Mouse (Mus musculus): ENCODE measurements around the gene Vax1. TPM values are rescaled to one million over a fixed set of nuclear protein-coding genes. Genes with fewer than 3 reads are reported as not detected.

The Vax1 gene
- polyA plus RNA-seq, 1 experiment: 0.33 TPM

DNA sequence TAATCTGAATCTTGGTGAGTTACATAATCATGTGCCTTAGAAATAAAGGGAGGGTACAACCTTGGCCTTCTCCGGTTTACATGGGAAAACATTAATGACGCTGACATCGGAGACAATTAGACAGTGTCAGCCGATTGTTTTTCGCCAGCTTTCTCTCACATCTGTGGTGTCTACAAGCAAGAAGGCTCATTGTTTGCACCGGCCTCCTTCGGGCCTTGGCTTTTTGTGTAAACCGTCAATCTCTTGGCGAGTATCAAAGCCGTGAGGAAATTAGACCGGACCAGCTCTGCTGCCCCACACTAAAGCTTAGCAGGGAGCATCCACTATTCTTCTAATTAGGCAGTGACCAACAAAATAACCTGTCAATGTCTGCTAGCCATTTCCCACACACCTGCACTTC lies 36.7 kb downstream of the Vax1 start:
- no peak for TF ChIP-seq POLR2A (IDR thresholded peaks at IDR 0.05; ENCODE audit: control insufficient read depth, low read depth, low read length)
- TF ChIP-seq CTCF (IDR thresholded peaks at IDR 0.05; ENCODE audit: control insufficient read depth, insufficient read depth, insufficient replicate concordance, low read depth, low read length): no peak
- Histone ChIP-seq H3K4me3 (ENCODE audit: control insufficient read depth, low read depth, low read length) (no peak overlapping the region), H3K27ac (ENCODE audit: control insufficient read depth, insufficient read depth, low read depth, low read length) (no peak overlapping the region), H3K4me1 (ENCODE audit: control insufficient read depth, insufficient read depth, low read length) (no peaks in the 10 kb centered on the region), H3K36me3 (ENCODE audit: control insufficient read depth, insufficient read depth, low read length) (no peaks in the 10 kb centered on the region), H3K27me3 (ENCODE audit: control insufficient read depth, insufficient read depth, low read length) (no peaks in the 10 kb centered on the region)

DNA sequence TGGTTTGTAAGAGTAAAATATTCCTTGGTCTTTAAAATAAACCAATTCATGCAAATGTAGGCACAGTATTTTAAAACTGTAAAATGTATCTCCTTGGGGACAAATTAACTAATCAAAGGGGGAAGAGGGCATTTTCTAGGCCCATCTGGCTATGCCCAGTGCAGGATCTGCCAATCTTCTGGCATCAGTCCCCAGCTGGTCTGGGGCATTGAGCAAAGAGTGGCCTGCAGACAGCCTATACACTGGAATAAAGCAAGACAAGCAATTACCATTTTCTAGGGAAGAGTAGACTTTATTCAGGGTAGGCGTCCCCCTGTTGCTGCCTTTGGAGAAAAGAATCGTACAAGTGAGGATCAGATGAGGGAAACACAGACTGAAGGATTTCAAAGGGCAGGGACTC lies 40.2 kb downstream of the Vax1 start:
- TF ChIP-seq POLR2A (IDR thresholded peaks at IDR 0.05; ENCODE audit: control insufficient read depth, low read depth, low read length) (no peak), CTCF (IDR thresholded peaks at IDR 0.05; ENCODE audit: control insufficient read depth, insufficient read depth, insufficient replicate concordance, low read depth, low read length) (no peak)
- Histone ChIP-seq H3K27me3 (ENCODE audit: control insufficient read depth, insufficient read depth, low read length) (no peaks in the 10 kb centered on the region), H3K4me1 (ENCODE audit: control insufficient read depth, insufficient read depth, low read length) (no peaks in the 10 kb centered on the region)

DNA sequence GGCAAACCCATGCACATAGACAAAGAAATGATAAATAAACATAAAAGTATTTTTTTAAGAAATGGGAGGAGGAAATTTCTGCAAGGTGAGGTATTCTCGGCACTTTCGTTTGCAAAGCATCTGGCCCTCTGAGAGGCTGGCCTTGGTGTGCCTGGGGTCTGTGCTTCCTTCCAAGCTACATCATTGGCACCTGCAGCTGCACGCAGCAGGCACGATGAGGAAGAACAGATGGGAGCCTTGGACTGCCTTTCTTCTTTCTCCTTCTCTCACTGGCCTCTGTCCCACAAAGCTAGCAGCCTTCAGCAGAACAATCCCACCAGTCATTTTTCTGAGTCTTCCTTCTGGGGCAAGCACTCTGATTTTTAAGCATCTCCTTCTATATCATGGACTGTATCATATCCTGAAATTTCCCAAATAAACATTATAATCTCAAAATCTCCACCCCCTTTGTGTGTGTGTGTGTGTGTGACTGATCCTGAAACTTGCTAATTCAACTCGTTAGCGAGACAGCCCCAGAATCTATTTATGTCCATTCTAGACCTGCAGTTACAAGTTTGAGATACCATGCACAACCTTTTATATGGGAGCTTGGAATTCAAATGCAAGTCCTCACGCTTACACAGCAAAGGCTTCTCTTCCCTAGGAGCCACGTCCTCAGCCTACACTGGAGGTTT lies 41.2 kb downstream of the Vax1 start:
- H3K36me3 ChIP-seq (ENCODE audit: control insufficient read depth, insufficient read depth, low read length): no peaks in the 10 kb centered on the region
- H3K27me3 ChIP-seq (ENCODE audit: control insufficient read depth, insufficient read depth, low read length): no peaks in the 10 kb centered on the region
- no peak overlapping the region for H3K4me3 ChIP-seq (ENCODE audit: control insufficient read depth, low read depth, low read length)
- H3K27ac ChIP-seq (ENCODE audit: control insufficient read depth, insufficient read depth, low read depth, low read length): no peak overlapping the region
- TF ChIP-seq CTCF (IDR thresholded peaks at IDR 0.05; ENCODE audit: control insufficient read depth, insufficient read depth, insufficient replicate concordance, low read depth, low read length) (no peak), POLR2A (IDR thresholded peaks at IDR 0.05; ENCODE audit: control insufficient read depth, low read depth, low read length) (no peak)
- no peaks in the 10 kb centered on the region for H3K4me1 ChIP-seq (ENCODE audit: control insufficient read depth, insufficient read depth, low read length)

More for the DNA sequence above, 40.2 kb downstream of the Vax1 start:
- no peak overlapping the region for H3K4me3 ChIP-seq (ENCODE audit: control insufficient read depth, low read depth, low read length)
- H3K36me3 ChIP-seq (ENCODE audit: control insufficient read depth, insufficient read depth, low read length): no peaks in the 10 kb centered on the region
- no peak overlapping the region for H3K27ac ChIP-seq (ENCODE audit: control insufficient read depth, insufficient read depth, low read depth, low read length)

DNA sequence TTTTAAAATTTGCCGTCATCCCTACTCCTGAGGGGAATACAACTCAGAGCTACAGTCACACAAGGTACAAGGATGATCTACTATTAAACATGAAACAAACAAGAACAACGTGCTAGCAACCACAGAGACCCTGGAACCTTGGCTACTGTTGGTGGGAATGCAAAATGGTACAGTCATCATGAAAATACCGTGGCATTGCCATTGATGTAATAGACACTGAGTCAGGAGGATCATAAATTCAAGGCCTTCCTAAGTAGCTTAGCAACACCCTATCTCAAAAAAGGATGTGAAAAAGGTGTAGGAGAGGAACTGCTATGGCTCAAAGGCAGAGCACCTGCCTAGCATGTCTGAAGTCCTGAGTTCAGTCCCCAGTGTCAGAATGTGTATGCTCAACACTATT lies 42.4 kb downstream of the Vax1 start:
- no peak overlapping the region for H3K4me3 ChIP-seq (ENCODE audit: control insufficient read depth, low read depth, low read length)
- no peaks in the 10 kb centered on the region for H3K36me3 ChIP-seq (ENCODE audit: control insufficient read depth, insufficient read depth, low read length)
- H3K4me1 ChIP-seq (ENCODE audit: control insufficient read depth, insufficient read depth, low read length): no peaks in the 10 kb centered on the region
- no peaks in the 10 kb centered on the region for H3K27me3 ChIP-seq (ENCODE audit: control insufficient read depth, insufficient read depth, low read length)
- no peak overlapping the region for H3K27ac ChIP-seq (ENCODE audit: control insufficient read depth, insufficient read depth, low read depth, low read length)
- TF ChIP-seq POLR2A (IDR thresholded peaks at IDR 0.05; ENCODE audit: control insufficient read depth, low read depth, low read length) (no peak), CTCF (IDR thresholded peaks at IDR 0.05; ENCODE audit: control insufficient read depth, insufficient read depth, insufficient replicate concordance, low read depth, low read length) (no peak)

Other genes with a start within 250 kb of the Vax1 start
- 33.5 and 33.7 TPM in 2 replicates for gene Eno4, start 226.6 kb downstream of the Vax1 start, polyA plus RNA-seq (2012; rRNA removed)
- gene Hspa12a, start 226.4 kb downstream of the Vax1 start, polyA plus RNA-seq (2012; rRNA removed): 51.0 and 52.5 TPM in 2 replicates
- gene Shtn1, start 94.0 kb downstream of the Vax1 start, polyA plus RNA-seq (2012; rRNA removed): 3.4 and 3.9 TPM in 2 replicates
- gene Kcnk18, start 49.2 kb upstream of the Vax1 start, polyA plus RNA-seq (2012; rRNA removed): 0.04 and 0.05 TPM in 2 replicates
- gene Slc18a2, start 90.8 kb upstream of the Vax1 start, polyA plus RNA-seq (2012; rRNA removed): 0.35 and 0.47 TPM in 2 replicates
- 708 and 907 TPM in 2 replicates for gene Rps12-ps3, start 152.2 kb upstream of the Vax1 start, polyA plus RNA-seq (2012; rRNA removed)
- gene Pdzd8, start 175.7 kb upstream of the Vax1 start, polyA plus RNA-seq (2012; rRNA removed): 41.8 and 43.4 TPM in 2 replicates